Mouse (Mus musculus) olfactory bulb, adult 2 months (tissue): ENCODE measurements around the gene Tesk1.

Experiments
- CTCF ChIP-seq: fragments of 200-500 bp; IDR thresholded peaks from 2 replicates; pipeline ENCODE4 v1.5.1; 2012; ENCODE audit warnings: low read depth, mild to moderate bottlenecking, low read length, moderate library complexity; ENCODE audit not compliant: insufficient read depth
- POLR2A ChIP-seq: fragments of 200-500 bp; IDR thresholded peaks from 2 replicates; pipeline ENCODE4 v1.6.1; 2012; ENCODE audit warnings: mild to moderate bottlenecking, low read depth, low read length, moderate library complexity; ENCODE audit not compliant: insufficient read depth

- TF ChIP-seq CTCF (no peak), POLR2A (no peak)
These were observed 5.5 kb downstream of the Tesk1 start for GRCm38 (mm10) chr4:43447251-43447650.
